Mouse (Mus musculus): ENCODE results near the gene Eid2. TPM values are rescaled to one million over a fixed set of nuclear protein-coding genes. Genes with fewer than 3 reads are reported as not detected.

Gene Eid2
- polyA plus RNA-seq, 1 experiment from 2014 or later = 10.9 TPM

- no peaks in the 10 kb centered on the region for H3K9me3 ChIP-seq (replicated peaks; ENCODE audit: low read length)
- under 1% methylated on average over 30 of the region's 30 CpGs for WGBS
- TF ChIP-seq CTCF (IDR thresholded peaks at IDR 0.05; ENCODE audit: low read depth) = peak; percentile 74
- ATAC-seq (replicated peaks; ENCODE audit: low FRiP score, low read depth) = no peak
- DNase-seq (ENCODE audit: low spot score) = peak; percentile 68
- H3K27ac ChIP-seq = no peak within 1 kb of the TSS
- H3K27me3 ChIP-seq (ENCODE audit: insufficient read depth, low read length) = peaks cover 28% of the 10 kb centered on the region
- peak within 1 kb of the TSS; percentile 53 for H3K4me2 ChIP-seq (ENCODE audit: low read length)
- peaks cover 20% of the 10 kb centered on the region for H3K36me3 ChIP-seq (ENCODE audit: insufficient read depth, low read length)
- H3K9ac ChIP-seq (ENCODE audit: low read depth, low read length) = no peak within 1 kb of the TSS
- peak within 1 kb of the TSS; percentile 3; the same call in 1 of the 2 replicates for H3K4me3 ChIP-seq (replicated peaks; ENCODE audit: low read depth, low read length)
- peaks cover 2% of the 10 kb centered on the region; the same call in 1 of the 2 replicates for H3K4me1 ChIP-seq (replicated peaks; ENCODE audit: insufficient read depth, low read length)
These were observed 34.1 kb downstream of the Eid2 start, which contains the start of gene Dll3 for GRCm38 (mm10) chr7:28301616-28302433. Gene Dll3, minus strand, starts transcription at chr7:28302238.

- H3K36me3 ChIP-seq (ENCODE audit: insufficient read depth, low read length) = peaks cover 37% of the 10 kb centered on the region
- H3K9me3 ChIP-seq (replicated peaks; ENCODE audit: low read length) = no peaks in the 10 kb centered on the region
- 91% methylated on average over 10 of the region's 10 CpGs for WGBS
- H3K4me3 ChIP-seq (replicated peaks; ENCODE audit: low read depth, low read length) = no peak overlapping the region
- H3K9ac ChIP-seq (ENCODE audit: low read depth, low read length) = no peak overlapping the region
- ATAC-seq (replicated peaks; ENCODE audit: low FRiP score, low read depth) (no peak), DNase-seq (ENCODE audit: low spot score) (no peak)
- H3K27me3 ChIP-seq (ENCODE audit: insufficient read depth, low read length) = peaks cover 11% of the 10 kb centered on the region
- H3K4me2 ChIP-seq (ENCODE audit: low read length) = no peak overlapping the region
- H3K27ac ChIP-seq = no peak overlapping the region
- TF ChIP-seq CTCF (IDR thresholded peaks at IDR 0.05; ENCODE audit: low read depth) = no peak
- H3K4me1 ChIP-seq (replicated peaks; ENCODE audit: insufficient read depth, low read length) = no peaks in the 10 kb centered on the region; the same call in 1 of the 2 replicates
These were observed 38.0 kb downstream of the Eid2 start for GRCm38 (mm10) chr7:28305641-28306040.

- H3K27ac ChIP-seq = no peak overlapping the region
- no peak overlapping the region for H3K4me2 ChIP-seq (ENCODE audit: low read length)
- no peak overlapping the region for H3K9ac ChIP-seq (ENCODE audit: low read depth, low read length)
- ATAC-seq (replicated peaks; ENCODE audit: low FRiP score, low read depth) (peak; percentile 58; the same call in 1 of the 2 replicates), DNase-seq (ENCODE audit: low spot score) (no peak)
- peaks cover 5% of the 10 kb centered on the region for H3K27me3 ChIP-seq (ENCODE audit: insufficient read depth, low read length)
- H3K36me3 ChIP-seq (ENCODE audit: insufficient read depth, low read length) = peaks cover 37% of the 10 kb centered on the region
- no peak for TF ChIP-seq CTCF (IDR thresholded peaks at IDR 0.05; ENCODE audit: low read depth)
- peaks cover 6% of the 10 kb centered on the region for H3K4me1 ChIP-seq (replicated peaks; ENCODE audit: insufficient read depth, low read length)
- 93% methylated on average over 8 of the region's 8 CpGs for WGBS
- no peaks in the 10 kb centered on the region for H3K9me3 ChIP-seq (replicated peaks; ENCODE audit: low read length)
- no peak overlapping the region for H3K4me3 ChIP-seq (replicated peaks; ENCODE audit: low read depth, low read length)
These were observed 38.5 kb downstream of the Eid2 start for GRCm38 (mm10) chr7:28306216-28306615.

GRCm38 (mm10) chr7:28309737-28310136, 42.1 kb downstream of the Eid2 start:
- Histone ChIP-seq H3K9ac (ENCODE audit: low read depth, low read length) (no peak overlapping the region), H3K36me3 (ENCODE audit: insufficient read depth, low read length) (peaks cover 37% of the 10 kb centered on the region), H3K9me3 (replicated peaks; ENCODE audit: low read length) (no peaks in the 10 kb centered on the region), H3K4me3 (replicated peaks; ENCODE audit: low read depth, low read length) (no peak overlapping the region), H3K27ac (no peak overlapping the region), H3K4me2 (ENCODE audit: low read length) (no peak overlapping the region), H3K4me1 (replicated peaks; ENCODE audit: insufficient read depth, low read length) (peaks cover 6% of the 10 kb centered on the region), H3K27me3 (ENCODE audit: insufficient read depth, low read length) (no peaks in the 10 kb centered on the region)
- WGBS = 43% methylated on average over 9 of the region's 9 CpGs
- ATAC-seq (replicated peaks; ENCODE audit: low FRiP score, low read depth) (no peak), DNase-seq (ENCODE audit: low spot score) (no peak)
- TF ChIP-seq CTCF (IDR thresholded peaks at IDR 0.05; ENCODE audit: low read depth) = no peak

- Histone ChIP-seq H3K36me3 (ENCODE audit: insufficient read depth, low read length) (peaks cover 38% of the 10 kb centered on the region), H3K27ac (peak overlapping the region; percentile 26), H3K9me3 (replicated peaks; ENCODE audit: low read length) (no peaks in the 10 kb centered on the region), H3K9ac (ENCODE audit: low read depth, low read length) (peak overlapping the region; percentile 79), H3K4me3 (replicated peaks; ENCODE audit: low read depth, low read length) (peak overlapping the region; percentile 66), H3K4me1 (replicated peaks; ENCODE audit: insufficient read depth, low read length) (peaks cover 6% of the 10 kb centered on the region), H3K27me3 (ENCODE audit: insufficient read depth, low read length) (no peaks in the 10 kb centered on the region), H3K4me2 (ENCODE audit: low read length) (peak overlapping the region; percentile 92)
- DNase-seq (ENCODE audit: low spot score) = peak; percentile 22
- WGBS = 3% methylated on average over 35 of the region's 35 CpGs
- peak; percentile 67 for ATAC-seq (replicated peaks; ENCODE audit: low FRiP score, low read depth)
- no peak for TF ChIP-seq CTCF (IDR thresholded peaks at IDR 0.05; ENCODE audit: low read depth)
These were observed 43.7 kb downstream of the Eid2 start for GRCm38 (mm10) chr7:28311151-28311925.

GRCm38 (mm10) chr7:28311926-28312543, 44.4 kb downstream of the Eid2 start, which contains the start of gene Timm50:
Gene Timm50, minus strand, starts transcription at chr7:28312072.
- DNase-seq (ENCODE audit: low spot score) (peak; percentile 99), ATAC-seq (replicated peaks; ENCODE audit: low FRiP score, low read depth) (peak; percentile 97)
- peak; percentile 29; the same call in 1 of the 2 replicates for TF ChIP-seq CTCF (IDR thresholded peaks at IDR 0.05; ENCODE audit: low read depth)
- Histone ChIP-seq H3K4me1 (replicated peaks; ENCODE audit: insufficient read depth, low read length) (peaks cover 6% of the 10 kb centered on the region), H3K27ac (peak within 1 kb of the TSS; percentile 26), H3K4me3 (replicated peaks; ENCODE audit: low read depth, low read length) (peak within 1 kb of the TSS; percentile 66), H3K9me3 (replicated peaks; ENCODE audit: low read length) (no peaks in the 10 kb centered on the region), H3K9ac (ENCODE audit: low read depth, low read length) (peak within 1 kb of the TSS; percentile 79), H3K27me3 (ENCODE audit: insufficient read depth, low read length) (no peaks in the 10 kb centered on the region), H3K4me2 (ENCODE audit: low read length) (peak within 1 kb of the TSS; percentile 92), H3K36me3 (ENCODE audit: insufficient read depth, low read length) (peaks cover 38% of the 10 kb centered on the region)
- WGBS = 0% methylated on average over 45 of the region's 45 CpGs
